Comparison of ENCODE assay signal across 7 mouse cellular contexts in genomic region chr11:25862686-25863085, GRCm38 (mm10).
DNase-seq lines count a peak whose midpoint lies in the region; ATAC-seq lines count a peak whose summit lies in the region.

No protein-coding gene starts in this region.

- H3K27ac ChIP-seq in intestine, embryonic 14.5 days (ENCODE audit: low read depth): no peak overlapping the region
- H3K27ac ChIP-seq in midbrain, embryonic 11.5 days (ENCODE audit: low read depth, low read length): no peak overlapping the region

- H3K27me3 ChIP-seq in intestine, embryonic 14.5 days (replicated peaks; ENCODE audit: control insufficient read depth, insufficient read depth, low read length): no peaks in the 10 kb centered on the region
- no peaks in the 10 kb centered on the region for H3K27me3 ChIP-seq in midbrain, embryonic 11.5 days (ENCODE audit: control insufficient read depth, insufficient read depth, low read length)

- intact Hi-C loops in left cerebral cortex, postnatal 25 days (cut with DNase I): loop anchor here (5.0 kb wide), 4 partner anchors 210 to 1885 kb away; no protein-coding TSS in a partner anchor

- H3K4me2 ChIP-seq in intestine, embryonic 14.5 days (ENCODE audit: low read length): 0 out of 2 replicates have a peak overlapping the region, but pooled peaks have one; percentile 23
- H3K4me2 ChIP-seq in midbrain, embryonic 11.5 days: no peak overlapping the region

- ATAC-seq in intestine, embryonic 14.5 days (replicated peaks; ENCODE audit: low FRiP score, low TSS enrichment, low read depth): peak; percentile 71; the same call in 1 of the 2 replicates
- ATAC-seq in midbrain, embryonic 11.5 days (ENCODE audit: low FRiP score): peak; percentile 91

- no peaks in the 10 kb centered on the region for H3K9me3 ChIP-seq in intestine, embryonic 14.5 days (ENCODE audit: control insufficient read depth, low read length)
- H3K9me3 ChIP-seq in midbrain, embryonic 11.5 days (ENCODE audit: control insufficient read depth, low read length): no peaks in the 10 kb centered on the region

- 11% methylated on average over 9 of the region's 9 CpGs for WGBS in intestine, embryonic 14.5 days
- 7% methylated on average over 9 of the region's 9 CpGs for WGBS in midbrain, embryonic 11.5 days

- no peak overlapping the region for H3K9ac ChIP-seq in intestine, embryonic 14.5 days (ENCODE audit: low read length)
- H3K9ac ChIP-seq in midbrain, embryonic 11.5 days (ENCODE audit: low read length): peak overlapping the region; percentile 27; the same call in 1 of the 2 replicates

- DNase-seq in adrenal gland, adult (ENCODE audit: inconsistent age in 2 of 2, low spot score in 1 of 2): peak; percentile 59 to 87
- DNase-seq in cerebellum, postnatal 10 days: peak; percentile 92 to 93
- DNase-seq in frontal cortex, postnatal 25 days (ENCODE audit: low spot score in 2 of 2): peak; percentile 72 to 75
- peak; percentile 92 for DNase-seq in intestine, embryonic 14.5 days (ENCODE audit: low spot score)
- peak; percentile 72 to 78 for DNase-seq in left cerebral cortex, postnatal 25 days (ENCODE audit: low spot score in 2 of 2)
- peak; percentile 97 for DNase-seq in midbrain, embryonic 11.5 days (ENCODE audit: low spot score, missing footprints)
- peak; percentile 35 to 67 for DNase-seq in spleen, postnatal 10 days (ENCODE audit: low spot score in 2 of 2)

- H3K4me3 ChIP-seq in intestine, embryonic 14.5 days (ENCODE audit: low read depth, low read length): no peak overlapping the region
- no peak overlapping the region for H3K4me3 ChIP-seq in midbrain, embryonic 11.5 days (ENCODE audit: low read depth, low read length)

- no peaks in the 10 kb centered on the region for H3K36me3 ChIP-seq in intestine, embryonic 14.5 days (ENCODE audit: control insufficient read depth, insufficient read depth, low read length)
- no peaks in the 10 kb centered on the region for H3K36me3 ChIP-seq in midbrain, embryonic 11.5 days (ENCODE audit: control insufficient read depth, insufficient read depth, low read length)

- H3K4me1 ChIP-seq in intestine, embryonic 14.5 days (replicated peaks; ENCODE audit: control insufficient read depth, insufficient read depth, low read length): no peaks in the 10 kb centered on the region; the same call in 1 of the 2 replicates
- H3K4me1 ChIP-seq in midbrain, embryonic 11.5 days (ENCODE audit: control insufficient read depth, insufficient read depth, low read length): no peaks in the 10 kb centered on the region
